Mouse (Mus musculus): ENCODE results near the gene Me3.

Gene Me3

DNA sequence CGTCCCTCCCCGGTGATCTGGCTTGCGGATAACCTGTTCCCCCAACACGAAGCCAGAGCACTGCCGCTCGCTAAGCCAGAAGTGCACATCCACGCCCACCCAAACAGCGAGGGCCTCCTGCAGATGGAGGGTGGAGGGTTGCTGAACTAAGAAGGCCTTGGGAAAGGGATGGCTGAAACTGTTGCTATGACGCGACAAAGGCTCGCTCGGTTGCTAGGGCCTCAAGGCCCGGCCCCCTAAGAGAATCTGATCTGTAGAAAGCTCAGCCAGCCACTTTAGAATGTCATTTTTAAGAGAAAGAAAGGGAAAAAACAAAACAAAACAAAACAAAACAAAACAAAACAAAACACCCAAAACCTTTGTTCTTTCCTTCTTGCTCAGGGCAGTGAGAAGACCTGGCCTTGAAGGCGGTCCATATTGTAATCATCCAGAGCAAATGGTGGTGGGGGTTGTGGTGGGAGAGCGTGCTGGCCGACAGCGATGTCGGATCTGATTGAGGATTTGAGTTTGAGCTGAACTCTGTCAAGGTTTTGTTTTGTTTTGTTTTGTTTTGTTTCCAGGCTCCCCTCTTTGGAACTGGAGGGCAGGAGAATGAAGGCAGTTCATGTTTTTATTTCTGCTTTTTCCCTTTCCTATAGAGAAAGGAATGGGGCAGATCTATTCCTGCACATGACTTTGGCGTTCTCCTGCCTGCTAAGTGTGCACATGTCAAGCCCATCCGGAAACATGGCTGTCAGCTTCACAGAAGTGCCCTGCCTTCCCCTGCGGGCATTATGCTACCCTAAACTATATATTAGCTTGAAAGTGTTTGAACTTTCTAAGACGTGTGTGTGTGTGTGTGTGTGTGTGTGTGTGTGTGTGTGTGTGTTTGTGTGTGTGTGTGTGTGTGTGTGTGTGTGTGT, 271.5 kb downstream of the Me3 start, which contains the start of gene Ccdc81:
Ccdc81 (minus strand) TSS at position 188 of the 902 bp plus-strand sequence.
- no peak for DNase-seq (ENCODE audit: low spot score)

All from layer of hippocampus, adult 9-10 months (tissue).